Mouse (Mus musculus) ES-CJ7 (cell line): ENCODE data around the gene Abca4.

Experiments used
- DNase-seq: peaks from one replicate; pipeline ENCODE4 v3.0.0; 2011; ENCODE audit warnings: low read depth, low spot score

The Abca4 gene

GRCm38 (mm10) chr3:122170621-122171309 lies 126.5 kb downstream of the Abca4 start:
- no peak for DNase-seq

DNA sequence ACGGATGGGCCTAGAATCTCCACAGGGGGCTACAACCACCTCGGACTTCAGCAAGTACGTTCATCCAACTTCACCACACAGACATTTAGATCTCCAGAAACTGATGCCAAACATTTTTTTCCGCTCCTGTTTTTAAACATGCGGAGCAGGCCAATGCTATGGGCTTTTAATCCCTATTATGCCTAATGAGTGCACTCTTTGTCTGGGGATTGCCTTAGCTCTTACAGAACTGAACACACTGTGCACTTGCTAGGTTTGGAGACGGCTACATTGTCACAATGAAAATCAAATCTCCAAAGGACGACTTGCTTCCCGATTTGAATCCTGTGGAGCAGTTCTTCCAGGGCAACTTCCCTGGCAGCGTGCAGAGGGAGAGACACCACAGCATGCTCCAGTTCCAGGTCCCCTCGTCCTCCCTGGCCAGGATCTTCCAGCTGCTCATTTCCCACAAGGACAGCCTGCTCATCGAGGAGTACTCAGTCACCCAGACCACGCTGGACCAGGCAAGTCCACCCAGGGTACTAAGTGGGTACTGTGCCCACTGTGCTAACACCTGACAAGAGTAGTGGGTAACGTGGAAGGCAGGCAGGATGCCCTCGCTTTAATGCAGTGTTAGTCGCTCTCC lies 129.4 kb downstream of the Abca4 start:
- DNase-seq, result no peak

- no peak for DNase-seq
Measured at GRCm38 (mm10) chr3:122176018-122176417, 131.8 kb downstream of the Abca4 start.

DNA sequence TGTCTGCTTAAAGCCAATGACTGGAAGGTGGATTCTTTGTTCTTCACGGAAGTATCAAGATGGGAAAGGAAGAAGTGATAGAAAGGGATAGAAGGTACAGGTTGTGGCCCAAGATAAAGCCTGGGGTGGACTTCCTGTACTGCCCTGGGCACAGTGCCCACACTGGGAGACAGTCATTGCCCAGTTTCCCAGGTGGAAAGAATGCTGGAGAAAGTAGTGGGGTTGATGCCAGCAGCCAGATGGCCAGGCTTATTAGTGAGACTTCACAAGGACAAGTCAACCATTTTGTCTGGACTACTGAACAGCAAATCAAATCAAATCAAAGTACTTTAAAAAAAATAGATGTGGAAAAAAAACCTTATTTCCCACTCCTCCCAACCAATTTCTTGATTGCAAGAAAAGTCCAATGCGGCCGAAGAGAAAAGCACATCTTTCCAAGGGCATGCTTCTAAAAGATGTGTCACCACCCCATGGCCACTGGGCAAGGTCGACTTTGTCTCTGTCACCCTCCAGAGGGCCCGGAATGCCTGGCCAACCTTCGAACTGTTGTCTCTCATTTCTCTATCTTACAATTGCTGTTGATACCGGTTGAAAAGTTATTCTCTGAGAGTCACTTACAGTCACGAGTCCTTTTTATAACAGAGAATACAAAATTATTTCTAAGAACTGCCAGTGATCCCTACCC lies 132.6 kb downstream of the Abca4 start:
- DNase-seq, result no peak

DNA sequence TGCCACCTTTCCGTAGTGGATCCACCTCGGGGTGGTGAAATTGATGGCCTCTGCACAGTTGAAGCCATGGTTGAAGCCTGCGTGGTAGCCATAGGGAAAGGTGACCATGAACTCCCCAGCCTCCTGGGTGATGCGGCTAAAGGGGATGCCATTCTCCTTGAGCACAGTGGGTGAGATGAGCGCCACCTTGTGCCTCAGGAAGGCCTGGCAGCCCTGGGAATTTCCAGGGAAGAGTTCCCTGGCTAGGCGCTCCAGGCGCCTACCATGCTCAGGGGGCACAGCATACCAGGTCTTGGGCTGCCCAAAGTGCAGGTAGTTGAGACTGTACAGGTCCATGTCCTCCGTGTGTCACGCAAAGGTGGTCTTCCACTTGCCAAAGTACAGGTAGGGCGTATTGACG lies 139.9 kb downstream of the Abca4 start:
- peak; percentile 50 for DNase-seq

GRCm38 (mm10) chr3:122186975-122187374 lies 142.7 kb downstream of the Abca4 start:
- DNase-seq, result no peak

- no peak for DNase-seq
Measured at GRCm38 (mm10) chr3:122196621-122197298, 152.5 kb downstream of the Abca4 start.

DNA sequence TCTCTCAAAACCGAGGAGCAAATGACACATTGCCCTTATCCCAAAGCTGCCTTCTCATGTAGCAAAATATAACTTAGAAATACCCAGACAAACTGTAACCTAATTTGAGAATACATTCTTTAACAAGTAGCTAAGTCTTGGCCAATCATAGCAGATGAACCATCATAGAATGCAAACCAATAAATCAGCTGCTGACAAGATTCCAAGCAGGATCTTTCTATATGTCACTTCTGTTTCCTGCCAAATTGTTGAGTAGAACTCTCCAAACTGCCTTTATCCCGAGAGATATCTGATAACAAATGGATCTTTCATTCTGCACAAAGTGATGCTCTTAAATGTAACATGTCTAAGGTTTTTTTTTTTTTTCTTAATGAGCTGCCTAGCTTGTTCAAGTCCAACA lies 154.3 kb downstream of the Abca4 start:
- DNase-seq, result no peak

DNA sequence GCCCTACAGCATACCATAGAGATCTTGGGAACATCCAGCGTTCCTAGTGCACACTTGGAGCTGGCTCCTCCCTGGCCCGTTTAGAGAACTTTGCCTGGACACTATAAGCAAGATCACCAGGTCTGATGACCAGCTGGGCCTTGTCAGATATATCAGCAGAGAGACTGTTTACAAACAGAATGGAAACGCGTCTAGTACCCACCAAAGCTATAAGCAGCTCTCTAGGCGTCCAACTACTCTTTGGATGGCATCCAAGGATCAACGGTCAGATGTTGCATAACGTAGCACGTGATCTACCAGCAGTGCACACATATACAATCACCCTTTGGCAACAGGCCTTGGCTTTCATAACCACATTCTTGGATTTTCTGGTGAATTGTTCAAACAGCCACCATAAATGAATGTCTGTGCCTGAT lies 154.7 kb downstream of the Abca4 start:
- no peak for DNase-seq

DNA sequence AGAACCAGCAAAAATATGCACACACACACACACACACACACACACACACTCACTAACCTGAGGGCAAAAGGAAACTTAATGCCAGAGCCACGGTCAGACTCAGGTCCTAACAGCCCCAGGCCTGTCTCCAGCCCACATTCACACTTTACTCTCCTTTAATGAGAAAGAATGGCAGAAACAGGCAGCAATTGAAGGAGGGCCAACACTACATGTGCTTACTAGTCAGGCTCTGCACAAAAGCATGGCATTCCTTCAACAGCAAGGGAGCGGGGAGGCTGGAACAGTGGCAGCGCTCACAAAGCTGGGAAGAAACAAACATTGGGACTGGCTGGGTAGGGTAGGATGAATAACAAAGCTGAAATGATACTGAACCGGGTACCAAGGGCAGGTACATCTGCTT lies 155.4 kb downstream of the Abca4 start:
- no peak for DNase-seq

DNA sequence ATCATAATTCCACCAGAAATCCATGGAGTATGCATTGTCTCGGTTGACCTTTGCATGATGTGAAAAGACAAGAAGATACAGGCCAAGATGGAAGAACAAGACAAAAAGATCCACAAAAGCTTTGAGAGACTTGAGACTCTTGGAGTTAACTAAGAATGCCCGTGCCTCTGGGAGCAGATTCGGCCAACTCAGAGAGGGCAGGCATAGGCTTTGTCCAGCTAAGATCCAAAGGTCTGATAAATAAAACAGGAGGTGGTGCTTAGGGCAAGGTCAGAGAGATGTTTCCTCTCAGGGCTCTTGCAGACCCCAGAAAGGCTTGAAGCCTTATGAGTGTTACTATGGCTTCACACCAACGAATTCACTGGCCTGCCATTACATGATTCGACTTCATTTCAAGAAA lies 155.8 kb downstream of the Abca4 start:
- DNase-seq, result no peak

GRCm38 (mm10) chr3:122200447-122200846 lies 156.2 kb downstream of the Abca4 start:
- no peak for DNase-seq

DNA sequence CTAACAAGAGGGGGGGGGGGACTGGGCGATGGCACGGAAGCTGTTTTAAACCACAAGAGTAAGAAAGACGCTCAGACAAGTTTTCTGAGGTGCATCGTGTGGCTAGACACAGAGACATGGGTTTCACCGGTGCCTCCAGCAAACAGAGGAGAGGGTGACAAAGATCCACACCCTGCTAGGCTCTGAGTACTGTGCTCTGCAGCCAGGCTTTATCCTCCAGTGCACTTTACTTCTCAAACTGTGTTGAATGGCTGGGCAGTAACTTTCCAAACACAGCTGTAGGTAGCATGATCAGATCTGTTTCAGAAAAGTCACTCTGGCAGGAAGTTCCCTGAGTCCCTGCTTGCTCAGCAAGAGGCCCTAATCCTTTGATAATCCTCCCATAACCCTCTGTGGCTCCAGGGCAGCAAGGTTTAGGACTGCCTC lies 158.1 kb downstream of the Abca4 start:
- DNase-seq, result no peak

GRCm38 (mm10) chr3:122203675-122204329 lies 159.6 kb downstream of the Abca4 start:
- no peak for DNase-seq

DNA sequence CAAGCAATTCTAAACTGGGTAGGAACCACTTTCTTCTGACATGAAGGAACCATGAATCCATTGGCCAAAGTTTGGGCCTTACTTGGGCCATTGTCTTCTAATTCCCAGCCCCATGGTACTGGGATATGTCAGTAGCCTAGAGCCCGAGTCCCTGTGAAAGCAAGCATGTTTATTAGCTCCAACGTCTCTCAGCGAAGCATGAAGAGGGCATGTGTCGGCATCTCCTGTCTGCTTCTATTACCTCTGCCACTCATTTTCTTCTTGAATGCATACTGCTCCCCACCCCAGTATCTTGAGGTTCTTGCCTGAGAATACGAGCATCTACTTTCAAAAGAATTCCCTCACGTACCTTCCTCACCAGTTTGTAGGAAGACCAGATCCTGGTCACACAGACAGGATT lies 161.5 kb downstream of the Abca4 start:
- DNase-seq, result no peak

GRCm38 (mm10) chr3:122206279-122207070 lies 162.2 kb downstream of the Abca4 start:
- no peak for DNase-seq

- DNase-seq, result no peak
Measured at GRCm38 (mm10) chr3:122207766-122208165, 163.5 kb downstream of the Abca4 start.

- DNase-seq, result no peak
Measured at GRCm38 (mm10) chr3:122208296-122209225, 164.3 kb downstream of the Abca4 start.

GRCm38 (mm10) chr3:122209511-122209910 lies 165.3 kb downstream of the Abca4 start:
- no peak for DNase-seq

DNA sequence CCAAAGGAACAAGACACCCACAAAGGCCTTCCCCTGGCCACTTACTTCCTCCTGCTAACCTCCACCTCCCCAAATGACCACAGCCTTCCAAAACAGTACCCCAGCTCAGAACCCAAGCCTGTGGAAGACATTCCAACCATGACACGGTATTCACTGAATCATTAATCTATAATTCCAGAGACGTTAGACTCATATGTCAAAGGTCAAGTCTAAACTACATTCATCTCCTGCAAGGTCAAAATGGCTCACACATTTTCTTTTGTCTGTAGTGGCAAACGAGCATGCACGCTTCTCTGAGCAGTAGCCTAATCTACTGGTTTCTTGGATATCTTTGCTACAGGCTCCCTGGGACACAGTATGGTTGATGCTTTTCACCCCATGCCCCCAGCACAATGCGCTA lies 166.2 kb downstream of the Abca4 start:
- DNase-seq, result no peak
